Mouse (Mus musculus) kidney, postnatal 0 days (tissue): ENCODE data around the gene Asgr2. TPM values are rescaled to one million over a fixed set of nuclear protein-coding genes. Genes with fewer than 3 reads are reported as not detected.
"Not testable (repeated sequence)": the region's sequence is repeated elsewhere in the genome, so short reads cannot be mapped to it uniquely, and the experiment has no call there.

Experiments used
- ATAC-seq: fragments of 200-750 bp; cut with Nextera tagmentation; replicated peaks from 2 replicates; pipeline ENCODE4 v1.8.0; 2017; ENCODE audit warnings: low read depth, moderate number of reproducible peaks, moderate TSS enrichment, moderate library complexity; ENCODE audit not compliant: low FRiP score
- DNase-seq: peaks from one replicate; pipeline ENCODE4 v3.0.0-alpha.2; 2016; ENCODE audit warnings: low spot score
- H3K27ac ChIP-seq: fragments of 300-500 bp; sonication (generic); 2 replicates; pipeline ENCODE4 v1.5.1; 2014; ENCODE audit warnings: mild to moderate bottlenecking
- H3K27me3 ChIP-seq: fragments of 300-500 bp; sonication (generic); 2 replicates; pipeline ENCODE4 v1.6.1; 2014; ENCODE audit warnings: low read length, mixed read lengths; ENCODE audit not compliant: insufficient read depth
- H3K36me3 ChIP-seq: fragments of 300-500 bp; sonication (generic); 2 replicates; pipeline ENCODE4 v1.6.1; 2014; ENCODE audit warnings: low read length, mixed read lengths; ENCODE audit not compliant: insufficient read depth
- H3K4me1 ChIP-seq: fragments of 300-500 bp; sonication (generic); replicated peaks from 2 replicates; pipeline ENCODE4 v1.6.1; 2014; ENCODE audit warnings: antibody characterized with exemption, low read length, mixed read lengths; ENCODE audit not compliant: insufficient read depth
- H3K4me2 ChIP-seq: fragments of 300-500 bp; sonication (generic); 2 replicates; pipeline ENCODE4 v1.6.1; 2014; ENCODE audit warnings: mild to moderate bottlenecking, low read length, moderate library complexity, mixed read lengths
- H3K4me3 ChIP-seq: fragments of 300-500 bp; sonication (generic); replicated peaks from 2 replicates; pipeline ENCODE4 v1.5.1; 2014; ENCODE audit warnings: low read depth, low read length
- H3K9ac ChIP-seq: fragments of 300-500 bp; sonication (generic); 2 replicates; pipeline ENCODE4 v1.6.1; 2014; ENCODE audit warnings: low read depth, low read length
- H3K9me3 ChIP-seq: fragments of 300-500 bp; sonication (generic); replicated peaks from 2 replicates; pipeline ENCODE4 v1.6.1; 2016; ENCODE audit warnings: low read length, inconsistent platforms, mixed read lengths
- CTCF ChIP-seq: IDR thresholded peaks from 2 replicates; pipeline ENCODE4 v1.5.1; 2016; ENCODE audit warnings: antibody characterized with exemption, low read depth, mild to moderate bottlenecking, moderate library complexity
- WGBS: fragments of 180-500 bp; shearing (Covaris S2); extraction: QIAGEN DNeasy Blood & Tissue Kit; methylation state at CpG from one replicate; pipeline ENCODE4 v1.1.7; 2014; 5-methylcytosine and 5-hydroxymethylcytosine counted together
- polyA plus RNA-seq: library from polyadenylated mRNA; unstranded; fragments of >200 nt; fragmentation: Nextera tagmentation; extraction: Ambion mirVana; gene quantifications from 2 replicates; pipeline ENCODE4 v1.2.1, GENCODE M21; 2015

Gene Asgr2
- polyA plus RNA-seq, 1 experiment from 2014 or later: 0.14 TPM

GRCm38 (mm10) chr11:70103701-70104315, 11.4 kb downstream of the Asgr2 start:
- WGBS: 72% methylated on average over 14 of the region's 14 CpGs
- no peak for ATAC-seq
- no peaks in the 10 kb centered on the region for H3K27me3 ChIP-seq

GRCm38 (mm10) chr11:70107085-70107484, 14.6 kb downstream of the Asgr2 start:
- Histone ChIP-seq H3K4me3 (no peak overlapping the region), H3K9ac (no peak overlapping the region), H3K9me3 (no peaks in the 10 kb centered on the region), H3K27ac (no peak overlapping the region), H3K36me3 (no peaks in the 10 kb centered on the region), H3K4me1 (no peaks in the 10 kb centered on the region), H3K4me2 (no peak overlapping the region), H3K27me3 (no peaks in the 10 kb centered on the region)
- TF ChIP-seq CTCF: no peak
- no peak for ATAC-seq
- WGBS: 77% methylated on average over 8 of the region's 8 CpGs
- DNase-seq: no peak

More at GRCm38 (mm10) chr11:70103701-70104315, 11.4 kb downstream of the Asgr2 start:
- H3K4me1 ChIP-seq: no peaks in the 10 kb centered on the region
- H3K4me2 ChIP-seq: no peak overlapping the region
- no peak for DNase-seq
- no peak overlapping the region for H3K9ac ChIP-seq
- no peaks in the 10 kb centered on the region for H3K36me3 ChIP-seq
- no peak overlapping the region for H3K27ac ChIP-seq
- H3K9me3 ChIP-seq: no peaks in the 10 kb centered on the region
- no peak overlapping the region for H3K4me3 ChIP-seq
- no peak for TF ChIP-seq CTCF

- no peaks in the 10 kb centered on the region for H3K27me3 ChIP-seq
- no peak overlapping the region for H3K9ac ChIP-seq
- H3K27ac ChIP-seq: no peak overlapping the region
- no peaks in the 10 kb centered on the region for H3K4me1 ChIP-seq
- no peak overlapping the region for H3K4me3 ChIP-seq
- H3K36me3 ChIP-seq: no peaks in the 10 kb centered on the region
- WGBS: 72% methylated on average over 3 of the region's 3 CpGs
- DNase-seq (no peak), ATAC-seq (no peak)
- peak; percentile 76 for TF ChIP-seq CTCF
- no peaks in the 10 kb centered on the region for H3K9me3 ChIP-seq
- no peak overlapping the region for H3K4me2 ChIP-seq
These were observed 17.7 kb downstream of the Asgr2 start for GRCm38 (mm10) chr11:70110146-70110545.

- ATAC-seq: no peak
- Histone ChIP-seq H3K27ac (no peak overlapping the region), H3K4me2 (no peak overlapping the region), H3K9ac (no peak overlapping the region), H3K4me1 (no peaks in the 10 kb centered on the region), H3K9me3 (no peaks in the 10 kb centered on the region), H3K36me3 (no peaks in the 10 kb centered on the region), H3K27me3 (no peaks in the 10 kb centered on the region), H3K4me3 (no peak overlapping the region)
- 25% methylated on average over 4 of the region's 4 CpGs for WGBS
- TF ChIP-seq CTCF: no peak
- DNase-seq: no peak
These were observed 22.1 kb downstream of the Asgr2 start for GRCm38 (mm10) chr11:70114562-70114961.

- Histone ChIP-seq H3K4me3 (no peak overlapping the region), H3K9ac (no peak overlapping the region), H3K9me3 (no peaks in the 10 kb centered on the region), H3K27me3 (no peaks in the 10 kb centered on the region), H3K27ac (no peak overlapping the region), H3K36me3 (no peaks in the 10 kb centered on the region), H3K4me1 (no peaks in the 10 kb centered on the region), H3K4me2 (no peak overlapping the region)
- no peak for ATAC-seq
- WGBS: 96% methylated on average over 3 of the region's 3 CpGs
- DNase-seq: no peak
- TF ChIP-seq CTCF: no peak
These were observed 23.5 kb downstream of the Asgr2 start for GRCm38 (mm10) chr11:70115901-70116300.

- no peak for TF ChIP-seq CTCF
- 74% methylated on average over 9 of the region's 9 CpGs for WGBS
- no peak within 1 kb of the TSS for H3K4me2 ChIP-seq
- H3K9me3 ChIP-seq: no peaks in the 10 kb centered on the region
- H3K9ac ChIP-seq: no peak within 1 kb of the TSS
- no peaks in the 10 kb centered on the region for H3K4me1 ChIP-seq
- DNase-seq: no peak
- H3K27ac ChIP-seq: no peak within 1 kb of the TSS
- no peak for ATAC-seq
- H3K4me3 ChIP-seq: no peak within 1 kb of the TSS
- H3K36me3 ChIP-seq: no peaks in the 10 kb centered on the region
- no peaks in the 10 kb centered on the region for H3K27me3 ChIP-seq
These were observed 37.5 kb downstream of the Asgr2 start, which contains the start of gene Mgl2 for GRCm38 (mm10) chr11:70129926-70130379. Mgl2 (plus strand) TSS chr11:70130329.

GRCm38 (mm10) chr11:70135001-70135400, 42.6 kb downstream of the Asgr2 start:
- 65% methylated on average over 3 of the region's 3 CpGs for WGBS
- not testable (repeated sequence) for H3K4me3 ChIP-seq, H3K4me1 ChIP-seq, H3K36me3 ChIP-seq, H3K27me3 ChIP-seq, H3K4me2 ChIP-seq, DNase-seq, H3K9ac ChIP-seq, ATAC-seq, H3K9me3 ChIP-seq, H3K27ac ChIP-seq

GRCm38 (mm10) chr11:70135925-70136324, 43.5 kb downstream of the Asgr2 start:
- ATAC-seq, H3K4me3 ChIP-seq, H3K27me3 ChIP-seq, H3K36me3 ChIP-seq, H3K4me1 ChIP-seq, DNase-seq, H3K4me2 ChIP-seq, H3K9ac ChIP-seq, H3K27ac ChIP-seq, H3K9me3 ChIP-seq: not testable (repeated sequence)
- 81% methylated on average over 8 of the region's 8 CpGs for WGBS
